Mouse (Mus musculus) megakaryocyte-erythroid progenitor cell, adult 5 weeks (primary cell): ENCODE results near the gene Rgs10. TPM values are rescaled to one million over a fixed set of nuclear protein-coding genes. Genes with fewer than 3 reads are reported as not detected.

ENCODE experiments used
- polyA plus RNA-seq: library from polyadenylated mRNA; stranded (reverse); fragments of >175 nt; gene quantifications from 2 replicates; pipeline ENCODE4 v1.2.3, GENCODE M21; 2012

Gene Rgs10
- 33.0 and 42.4 TPM in 2 replicates for polyA plus RNA-seq

DNA sequence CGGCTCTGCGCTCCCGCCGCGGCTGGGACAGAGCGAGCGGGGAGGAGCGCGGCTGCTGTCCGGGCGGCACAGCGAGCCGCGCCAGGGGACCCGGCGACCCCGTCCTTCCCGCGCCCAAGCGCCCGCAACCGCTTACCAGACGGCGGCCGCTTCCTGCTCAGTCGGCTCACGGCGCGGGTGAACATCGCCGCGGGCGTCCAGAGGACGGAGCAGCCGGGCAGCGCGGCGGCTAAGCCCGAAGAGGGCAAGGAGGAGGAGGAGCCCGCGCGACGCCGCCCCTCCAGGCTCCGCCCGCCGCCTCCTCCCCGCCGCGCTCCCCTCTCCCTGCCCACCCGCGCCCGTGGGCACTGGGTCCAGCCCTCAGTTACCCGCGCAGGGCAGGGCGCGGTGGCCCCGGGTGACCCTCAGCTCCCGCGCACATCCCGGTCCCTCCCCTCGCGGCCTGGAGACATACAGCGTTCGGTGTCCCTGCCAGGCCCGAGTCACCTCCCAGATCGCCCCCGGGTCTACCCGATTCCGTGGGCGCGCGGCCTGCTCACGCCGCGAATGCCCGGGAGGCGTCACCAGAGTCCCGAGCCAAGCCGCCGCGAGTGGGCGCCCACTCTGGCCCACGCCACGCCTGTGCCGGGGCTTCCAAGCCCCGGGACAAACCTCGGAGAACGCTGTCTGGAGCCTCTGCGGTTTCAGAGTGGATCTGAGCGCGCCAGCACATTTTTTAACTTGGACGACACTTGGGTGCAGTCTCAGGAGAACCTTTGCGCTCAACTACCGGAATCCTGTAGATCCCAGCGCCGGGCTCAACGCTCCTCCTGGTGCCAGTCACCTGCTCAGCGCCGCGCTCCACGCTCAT is at the start of gene Rgs10:
TSS of gene Rgs10 (minus strand) at position 829 of the 850 bp plus-strand sequence.

DNA sequence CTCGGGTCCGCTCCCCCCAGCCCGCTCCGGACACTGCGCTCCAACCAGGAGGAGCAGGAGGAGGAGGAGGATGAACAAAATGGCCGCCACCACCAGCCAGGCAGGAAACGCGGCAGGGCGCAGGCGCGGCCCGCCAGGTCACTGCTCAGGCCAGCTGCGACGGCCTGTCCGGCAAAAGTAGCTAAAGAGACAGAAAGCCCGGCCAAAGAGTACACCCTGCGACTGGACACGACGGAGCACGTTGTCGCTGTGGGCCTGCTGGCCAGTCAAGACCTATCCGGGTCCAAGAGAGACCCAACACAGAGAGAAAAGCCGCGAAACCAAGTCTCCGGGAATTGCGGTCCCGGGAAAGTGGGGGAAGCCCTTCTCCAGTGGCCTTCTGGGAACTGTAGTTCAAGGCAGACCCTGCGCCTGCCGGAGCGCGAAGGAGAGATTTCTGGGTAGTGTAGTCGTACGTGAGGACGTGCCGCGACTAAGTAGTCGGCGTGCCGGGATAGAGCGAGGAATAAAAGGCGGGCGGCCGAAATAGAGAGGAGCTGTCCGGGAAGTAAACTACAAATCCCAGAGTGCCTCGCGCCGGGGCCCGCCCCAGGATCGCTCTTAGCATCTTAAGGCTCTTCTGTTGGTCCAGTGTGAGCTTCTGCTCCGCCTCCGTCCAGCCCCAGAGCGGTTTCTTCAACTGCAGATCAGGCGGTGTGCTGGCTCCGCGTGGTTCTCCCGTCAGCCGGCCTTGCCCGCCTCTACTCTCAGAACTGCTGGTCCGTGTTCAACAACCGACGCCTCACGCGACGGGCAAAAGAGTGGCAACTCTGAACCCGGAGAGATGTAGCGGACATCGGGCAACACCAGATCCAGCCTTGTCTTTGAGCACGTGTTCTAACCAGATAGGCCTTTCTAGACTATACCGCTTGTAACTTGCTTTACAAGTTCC is 43.0 kb upstream of the Rgs10 start, which contains the start of gene Tial1:
TSS of gene Tial1 (minus strand) at position 433 of the 931 bp plus-strand sequence.

Other genes with a start within 250 kb of the Rgs10 start
- gene Cox6a2, start 212.4 kb downstream of the Rgs10 start, polyA plus RNA-seq = 8.9 and 12.8 TPM in 2 replicates
- 47.3 and 53.7 TPM in 2 replicates for gene Armc5, start 181.4 kb downstream of the Rgs10 start, polyA plus RNA-seq
- 0.54 and 0.72 TPM in 2 replicates for gene 9130023H24Rik, start 180.7 kb downstream of the Rgs10 start, polyA plus RNA-seq
- gene Tgfb1i1, start 171.9 kb downstream of the Rgs10 start, polyA plus RNA-seq = 0.61 and 0.67 TPM in 2 replicates
- gene Slc5a2, start 153.1 kb downstream of the Rgs10 start, polyA plus RNA-seq = 0.61 and 0.62 TPM in 2 replicates
- 42.7 and 45.3 TPM in 2 replicates for gene BC017158, start 120.6 kb downstream of the Rgs10 start, polyA plus RNA-seq
- 73.3 and 88.3 TPM in 2 replicates for gene Tial1, start 43.0 kb upstream of the Rgs10 start, polyA plus RNA-seq
- gene Bag3, start 104.9 kb upstream of the Rgs10 start, polyA plus RNA-seq = 87.1 and 103 TPM in 2 replicates
- 1.0 and 1.3 TPM in 2 replicates for gene Inpp5f, start 192.6 kb upstream of the Rgs10 start, polyA plus RNA-seq